Mouse (Mus musculus): ENCODE measurements around the gene Myh11. TPM values are rescaled to one million over a fixed set of nuclear protein-coding genes. Genes with fewer than 3 reads are reported as not detected.
A peak's percentile ranks its signal among the peaks of the same experiment; 100 is the strongest.

Gene Myh11
- polyA plus RNA-seq (2015; fragmentation: Nextera tagmentation; extraction: Ambion mirVana), result 1.9 and 3.0 TPM in 2 replicates

- peaks cover 22% of the 10 kb centered on the region for H3K4me1 ChIP-seq
- H3K27me3 ChIP-seq, result peaks cover 6% of the 10 kb centered on the region; the same call in 1 of the 2 replicates
- H3K9me3 ChIP-seq, result no peaks in the 10 kb centered on the region
- peak within 1 kb of the TSS; percentile 72 for H3K4me2 ChIP-seq
- no peaks in the 10 kb centered on the region for H3K36me3 ChIP-seq
- H3K9ac ChIP-seq, result peak within 1 kb of the TSS; percentile 24; the same call in 1 of the 2 replicates
- H3K4me3 ChIP-seq, result peak within 1 kb of the TSS; percentile 33
- WGBS, result 7% methylated on average over 15 of the region's 16 CpGs
- H3K27ac ChIP-seq, result no peak within 1 kb of the TSS
- no peak for ATAC-seq (ENCODE audit: insufficient number of reproducible peaks, low FRiP score, low TSS enrichment, low read depth)
Observed at GRCm38 (mm10) chr16:14291223-14291622, at the start of gene Myh11. TSS of gene Myh11 (minus strand) at chr16:14291372.

- Histone ChIP-seq H3K27ac (no peak overlapping the region), H3K9me3 (no peaks in the 10 kb centered on the region), H3K4me3 (no peak overlapping the region), H3K4me2 (no peak overlapping the region), H3K36me3 (no peaks in the 10 kb centered on the region), H3K27me3 (no peaks in the 10 kb centered on the region), H3K9ac (no peak overlapping the region), H3K4me1 (no peaks in the 10 kb centered on the region)
- no peak for ATAC-seq (ENCODE audit: insufficient number of reproducible peaks, low FRiP score, low TSS enrichment, low read depth)
- WGBS, result 61% methylated on average over 1 of the region's 1 CpGs
Observed at GRCm38 (mm10) chr16:14328156-14328555, 37.0 kb upstream of the Myh11 start.

GRCm38 (mm10) chr16:14320494-14320893, 29.3 kb upstream of the Myh11 start:
- Histone ChIP-seq H3K36me3 (no peaks in the 10 kb centered on the region), H3K9ac (no peak overlapping the region), H3K9me3 (no peaks in the 10 kb centered on the region), H3K27ac (no peak overlapping the region), H3K4me1 (peaks cover 9% of the 10 kb centered on the region), H3K4me3 (no peak overlapping the region), H3K4me2 (no peak overlapping the region), H3K27me3 (no peaks in the 10 kb centered on the region)
- no peak for ATAC-seq (ENCODE audit: insufficient number of reproducible peaks, low FRiP score, low TSS enrichment, low read depth)
- WGBS, result 54% methylated on average over 1 of the region's 1 CpGs

GRCm38 (mm10) chr16:14319681-14320080, 28.5 kb upstream of the Myh11 start:
- Histone ChIP-seq H3K9ac (no peak overlapping the region), H3K4me3 (no peak overlapping the region), H3K4me2 (no peak overlapping the region), H3K4me1 (peaks cover 10% of the 10 kb centered on the region), H3K36me3 (no peaks in the 10 kb centered on the region), H3K27me3 (no peaks in the 10 kb centered on the region), H3K27ac (no peak overlapping the region), H3K9me3 (no peaks in the 10 kb centered on the region)
- 82% methylated on average over 3 of the region's 3 CpGs for WGBS
- no peak for ATAC-seq (ENCODE audit: insufficient number of reproducible peaks, low FRiP score, low TSS enrichment, low read depth)

- WGBS, result 4% methylated on average over 51 of the region's 51 CpGs
- H3K4me1 ChIP-seq, result peaks cover 10% of the 10 kb centered on the region
- peaks cover 19% of the 10 kb centered on the region for H3K36me3 ChIP-seq
- peak within 1 kb of the TSS; percentile 62 for H3K4me3 ChIP-seq
- H3K9me3 ChIP-seq, result no peaks in the 10 kb centered on the region
- peak within 1 kb of the TSS; percentile 79 for H3K4me2 ChIP-seq
- peak; percentile 100 for ATAC-seq (ENCODE audit: insufficient number of reproducible peaks, low FRiP score, low TSS enrichment, low read depth)
- H3K27me3 ChIP-seq, result no peaks in the 10 kb centered on the region
- peak within 1 kb of the TSS; percentile 87 for H3K27ac ChIP-seq
- peak within 1 kb of the TSS; percentile 64 for H3K9ac ChIP-seq
Observed at GRCm38 (mm10) chr16:14316884-14317876, 26.0 kb upstream of the Myh11 start, which contains the start of gene Fopnl. TSS of gene Fopnl (minus strand) at chr16:14317405.

GRCm38 (mm10) chr16:14312914-14313313, 21.7 kb upstream of the Myh11 start:
- no peak overlapping the region for H3K9ac ChIP-seq
- ATAC-seq (ENCODE audit: insufficient number of reproducible peaks, low FRiP score, low TSS enrichment, low read depth), result no peak
- no peak overlapping the region for H3K4me3 ChIP-seq
- H3K9me3 ChIP-seq, result no peaks in the 10 kb centered on the region
- WGBS, result 94% methylated on average over 7 of the region's 7 CpGs
- no peak overlapping the region for H3K4me2 ChIP-seq
- no peaks in the 10 kb centered on the region for H3K27me3 ChIP-seq
- peaks cover 44% of the 10 kb centered on the region for H3K36me3 ChIP-seq
- H3K27ac ChIP-seq, result no peak overlapping the region
- peaks cover 10% of the 10 kb centered on the region for H3K4me1 ChIP-seq

GRCm38 (mm10) chr16:14311371-14311770, 20.2 kb upstream of the Myh11 start:
- 50% methylated on average over 6 of the region's 6 CpGs for WGBS
- Histone ChIP-seq H3K4me1 (peaks cover 10% of the 10 kb centered on the region), H3K4me2 (no peak overlapping the region), H3K27me3 (no peaks in the 10 kb centered on the region), H3K4me3 (no peak overlapping the region), H3K27ac (no peak overlapping the region), H3K9me3 (no peaks in the 10 kb centered on the region), H3K36me3 (peaks cover 57% of the 10 kb centered on the region), H3K9ac (no peak overlapping the region)
- ATAC-seq (ENCODE audit: insufficient number of reproducible peaks, low FRiP score, low TSS enrichment, low read depth), result no peak

GRCm38 (mm10) chr16:14309833-14310232, 18.7 kb upstream of the Myh11 start:
- Histone ChIP-seq H3K27me3 (no peaks in the 10 kb centered on the region), H3K27ac (no peak overlapping the region), H3K4me3 (no peak overlapping the region), H3K4me1 (no peaks in the 10 kb centered on the region), H3K36me3 (peaks cover 65% of the 10 kb centered on the region), H3K9ac (no peak overlapping the region), H3K9me3 (no peaks in the 10 kb centered on the region), H3K4me2 (no peak overlapping the region)
- no peak for ATAC-seq (ENCODE audit: insufficient number of reproducible peaks, low FRiP score, low TSS enrichment, low read depth)
- 93% methylated on average over 3 of the region's 3 CpGs for WGBS

GRCm38 (mm10) chr16:14308245-14309073, 17.3 kb upstream of the Myh11 start:
- Histone ChIP-seq H3K9me3 (no peaks in the 10 kb centered on the region), H3K4me2 (no peak overlapping the region), H3K27ac (no peak overlapping the region), H3K4me3 (no peak overlapping the region), H3K36me3 (peaks cover 66% of the 10 kb centered on the region), H3K27me3 (no peaks in the 10 kb centered on the region), H3K9ac (no peak overlapping the region), H3K4me1 (no peaks in the 10 kb centered on the region)
- no peak for ATAC-seq (ENCODE audit: insufficient number of reproducible peaks, low FRiP score, low TSS enrichment, low read depth)
- 87% methylated on average over 6 of the region's 6 CpGs for WGBS

- H3K4me3 ChIP-seq, result no peak overlapping the region
- peaks cover 68% of the 10 kb centered on the region for H3K36me3 ChIP-seq
- no peak overlapping the region for H3K27ac ChIP-seq
- H3K4me1 ChIP-seq, result no peaks in the 10 kb centered on the region
- no peaks in the 10 kb centered on the region for H3K9me3 ChIP-seq
- 94% methylated on average over 1 of the region's 1 CpGs for WGBS
- ATAC-seq (ENCODE audit: insufficient number of reproducible peaks, low FRiP score, low TSS enrichment, low read depth), result no peak
- no peak overlapping the region for H3K4me2 ChIP-seq
- no peaks in the 10 kb centered on the region for H3K27me3 ChIP-seq
- H3K9ac ChIP-seq, result no peak overlapping the region
Observed at GRCm38 (mm10) chr16:14307373-14307772, 16.2 kb upstream of the Myh11 start.

- H3K4me3 ChIP-seq, result no peak overlapping the region
- no peaks in the 10 kb centered on the region for H3K9me3 ChIP-seq
- no peaks in the 10 kb centered on the region for H3K27me3 ChIP-seq
- WGBS, result 86% methylated on average over 1 of the region's 1 CpGs
- ATAC-seq (ENCODE audit: insufficient number of reproducible peaks, low FRiP score, low TSS enrichment, low read depth), result no peak
- peaks cover 66% of the 10 kb centered on the region for H3K36me3 ChIP-seq
- no peak overlapping the region for H3K9ac ChIP-seq
- no peaks in the 10 kb centered on the region for H3K4me1 ChIP-seq
- no peak overlapping the region for H3K27ac ChIP-seq
- H3K4me2 ChIP-seq, result no peak overlapping the region
Observed at GRCm38 (mm10) chr16:14306451-14306850, 15.3 kb upstream of the Myh11 start.
